Mouse (Mus musculus): Measurements from ENCODE around the gene Snapc4. TPM values are rescaled to one million over a fixed set of nuclear protein-coding genes. Genes with fewer than 3 reads are reported as not detected.

The Snapc4 gene
- polyA plus RNA-seq, 1 experiment: 21.9 TPM

GRCm38 (mm10) chr2:26327852-26328251 is 52.6 kb downstream of the Snapc4 start:
- H3K27ac ChIP-seq (ENCODE audit: insufficient read depth, low read depth, low read length): no peak overlapping the region
- no peaks in the 10 kb centered on the region for H3K27me3 ChIP-seq (replicated peaks; ENCODE audit: control insufficient read depth, insufficient read depth, low read length)
- peak; percentile 37 for DNase-seq
- no peaks in the 10 kb centered on the region for H3K36me3 ChIP-seq (ENCODE audit: control insufficient read depth, insufficient read depth, low read length)
- H3K4me1 ChIP-seq (ENCODE audit: control insufficient read depth, insufficient read depth, low read length): no peaks in the 10 kb centered on the region
- no peak overlapping the region for H3K4me3 ChIP-seq (ENCODE audit: insufficient read depth, low read depth, low read length)
- 84% methylated on average over 4 of the region's 4 CpGs for WGBS
- TF ChIP-seq POLR2A (IDR thresholded peaks at IDR 0.05; ENCODE audit: low read depth, low read length): no peak
- no peak for TF ChIP-seq CTCF (conservative IDR thresholded peaks at IDR 0.05; ENCODE audit: insufficient read depth, insufficient read length, low read depth, low read length)

- peak; percentile 67 for DNase-seq
- Histone ChIP-seq H3K4me1 (ENCODE audit: control insufficient read depth, insufficient read depth, low read length) (no peaks in the 10 kb centered on the region), H3K36me3 (ENCODE audit: control insufficient read depth, insufficient read depth, low read length) (no peaks in the 10 kb centered on the region), H3K27me3 (replicated peaks; ENCODE audit: control insufficient read depth, insufficient read depth, low read length) (no peaks in the 10 kb centered on the region), H3K4me3 (ENCODE audit: insufficient read depth, low read depth, low read length) (no peak overlapping the region), H3K27ac (ENCODE audit: insufficient read depth, low read depth, low read length) (no peak overlapping the region)
- TF ChIP-seq POLR2A (IDR thresholded peaks at IDR 0.05; ENCODE audit: low read depth, low read length): no peak
- TF ChIP-seq CTCF (conservative IDR thresholded peaks at IDR 0.05; ENCODE audit: insufficient read depth, insufficient read length, low read depth, low read length): peak; percentile 95
- WGBS: 65% methylated on average over 15 of the region's 15 CpGs
These were observed 54.9 kb downstream of the Snapc4 start for GRCm38 (mm10) chr2:26325386-26326181.

GRCm38 (mm10) chr2:26324917-26325316 is 55.5 kb downstream of the Snapc4 start:
- 77% methylated on average over 2 of the region's 2 CpGs for WGBS
- Histone ChIP-seq H3K4me1 (ENCODE audit: control insufficient read depth, insufficient read depth, low read length) (no peaks in the 10 kb centered on the region), H3K36me3 (ENCODE audit: control insufficient read depth, insufficient read depth, low read length) (no peaks in the 10 kb centered on the region), H3K27ac (ENCODE audit: insufficient read depth, low read depth, low read length) (no peak overlapping the region), H3K4me3 (ENCODE audit: insufficient read depth, low read depth, low read length) (no peak overlapping the region), H3K27me3 (replicated peaks; ENCODE audit: control insufficient read depth, insufficient read depth, low read length) (no peaks in the 10 kb centered on the region)
- TF ChIP-seq CTCF (conservative IDR thresholded peaks at IDR 0.05; ENCODE audit: insufficient read depth, insufficient read length, low read depth, low read length): peak; percentile 57
- no peak for TF ChIP-seq POLR2A (IDR thresholded peaks at IDR 0.05; ENCODE audit: low read depth, low read length)
- peak; percentile 63 for DNase-seq

- DNase-seq: no peak
- H3K27me3 ChIP-seq (replicated peaks; ENCODE audit: control insufficient read depth, insufficient read depth, low read length): no peaks in the 10 kb centered on the region
- no peaks in the 10 kb centered on the region for H3K36me3 ChIP-seq (ENCODE audit: control insufficient read depth, insufficient read depth, low read length)
- WGBS: 91% methylated on average over 13 of the region's 13 CpGs
- H3K27ac ChIP-seq (ENCODE audit: insufficient read depth, low read depth, low read length): no peak overlapping the region
- TF ChIP-seq POLR2A (IDR thresholded peaks at IDR 0.05; ENCODE audit: low read depth, low read length) (no peak), CTCF (conservative IDR thresholded peaks at IDR 0.05; ENCODE audit: insufficient read depth, insufficient read length, low read depth, low read length) (no peak)
- H3K4me3 ChIP-seq (ENCODE audit: insufficient read depth, low read depth, low read length): no peak overlapping the region
- no peaks in the 10 kb centered on the region for H3K4me1 ChIP-seq (ENCODE audit: control insufficient read depth, insufficient read depth, low read length)
These were observed 56.7 kb downstream of the Snapc4 start for GRCm38 (mm10) chr2:26323589-26324325.

GRCm38 (mm10) chr2:26320245-26321185 is 59.9 kb downstream of the Snapc4 start:
- H3K4me1 ChIP-seq (ENCODE audit: control insufficient read depth, insufficient read depth, low read length): no peaks in the 10 kb centered on the region
- no peaks in the 10 kb centered on the region for H3K27me3 ChIP-seq (replicated peaks; ENCODE audit: control insufficient read depth, insufficient read depth, low read length)
- H3K4me3 ChIP-seq (ENCODE audit: insufficient read depth, low read depth, low read length): no peak overlapping the region
- no peaks in the 10 kb centered on the region for H3K36me3 ChIP-seq (ENCODE audit: control insufficient read depth, insufficient read depth, low read length)
- H3K27ac ChIP-seq (ENCODE audit: insufficient read depth, low read depth, low read length): no peak overlapping the region
- TF ChIP-seq POLR2A (IDR thresholded peaks at IDR 0.05; ENCODE audit: low read depth, low read length) (no peak), CTCF (conservative IDR thresholded peaks at IDR 0.05; ENCODE audit: insufficient read depth, insufficient read length, low read depth, low read length) (no peak)
- WGBS: 86% methylated on average over 14 of the region's 14 CpGs
- no peak for DNase-seq

- WGBS: 86% methylated on average over 13 of the region's 13 CpGs
These were observed 60.8 kb downstream of the Snapc4 start for GRCm38 (mm10) chr2:26319519-26320244.

More at GRCm38 (mm10) chr2:26319519-26320244, 60.8 kb downstream of the Snapc4 start:
- H3K27ac ChIP-seq (ENCODE audit: insufficient read depth, low read depth, low read length): no peak overlapping the region
- no peaks in the 10 kb centered on the region for H3K27me3 ChIP-seq (replicated peaks; ENCODE audit: control insufficient read depth, insufficient read depth, low read length)
- no peaks in the 10 kb centered on the region for H3K4me1 ChIP-seq (ENCODE audit: control insufficient read depth, insufficient read depth, low read length)
- H3K4me3 ChIP-seq (ENCODE audit: insufficient read depth, low read depth, low read length): no peak overlapping the region
- no peaks in the 10 kb centered on the region for H3K36me3 ChIP-seq (ENCODE audit: control insufficient read depth, insufficient read depth, low read length)
- DNase-seq: no peak
- TF ChIP-seq POLR2A (IDR thresholded peaks at IDR 0.05; ENCODE audit: low read depth, low read length) (no peak), CTCF (conservative IDR thresholded peaks at IDR 0.05; ENCODE audit: insufficient read depth, insufficient read length, low read depth, low read length) (no peak)
